Mouse (Mus musculus): ENCODE measurements around the gene Engase.

The Engase gene

GRCm38 (mm10) chr11:118476396-118477373 is at the start of gene Engase:
Engase (plus strand) TSS chr11:118476829.
- peak; percentile 90 for DNase-seq (ENCODE audit: low spot score)

- no peak for DNase-seq (ENCODE audit: low spot score)
These were observed 49.3 kb upstream of the Engase start for GRCm38 (mm10) chr11:118427266-118427779.

DNA sequence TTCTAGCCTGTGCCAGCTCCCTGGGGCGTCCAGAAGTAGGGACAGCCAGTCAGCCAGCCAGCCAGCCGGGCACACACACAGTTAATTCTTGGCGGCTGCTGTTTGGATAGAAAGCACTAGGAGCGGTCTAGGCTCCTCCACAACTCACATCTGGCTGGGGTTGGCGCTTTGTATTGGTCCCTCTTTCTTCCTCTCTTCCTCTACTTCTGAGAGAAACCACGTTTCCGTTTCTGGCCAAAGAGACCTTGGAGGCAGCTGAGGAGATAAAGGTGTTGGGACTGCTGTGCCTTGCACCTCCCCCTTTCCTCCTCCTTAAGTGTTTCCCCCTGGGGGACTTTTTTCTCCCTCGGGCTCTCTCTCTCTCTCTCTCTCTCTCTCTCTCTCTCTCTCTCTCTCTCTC is 48.6 kb upstream of the Engase start, which contains the start of gene C1qtnf1:
C1qtnf1 (plus strand) TSS at position 218 of the 400 bp plus-strand sequence.
- no peak for DNase-seq (ENCODE audit: low spot score)

GRCm38 (mm10) chr11:118428460-118428868 is 48.2 kb upstream of the Engase start:
- no peak for DNase-seq (ENCODE audit: low spot score)

DNA sequence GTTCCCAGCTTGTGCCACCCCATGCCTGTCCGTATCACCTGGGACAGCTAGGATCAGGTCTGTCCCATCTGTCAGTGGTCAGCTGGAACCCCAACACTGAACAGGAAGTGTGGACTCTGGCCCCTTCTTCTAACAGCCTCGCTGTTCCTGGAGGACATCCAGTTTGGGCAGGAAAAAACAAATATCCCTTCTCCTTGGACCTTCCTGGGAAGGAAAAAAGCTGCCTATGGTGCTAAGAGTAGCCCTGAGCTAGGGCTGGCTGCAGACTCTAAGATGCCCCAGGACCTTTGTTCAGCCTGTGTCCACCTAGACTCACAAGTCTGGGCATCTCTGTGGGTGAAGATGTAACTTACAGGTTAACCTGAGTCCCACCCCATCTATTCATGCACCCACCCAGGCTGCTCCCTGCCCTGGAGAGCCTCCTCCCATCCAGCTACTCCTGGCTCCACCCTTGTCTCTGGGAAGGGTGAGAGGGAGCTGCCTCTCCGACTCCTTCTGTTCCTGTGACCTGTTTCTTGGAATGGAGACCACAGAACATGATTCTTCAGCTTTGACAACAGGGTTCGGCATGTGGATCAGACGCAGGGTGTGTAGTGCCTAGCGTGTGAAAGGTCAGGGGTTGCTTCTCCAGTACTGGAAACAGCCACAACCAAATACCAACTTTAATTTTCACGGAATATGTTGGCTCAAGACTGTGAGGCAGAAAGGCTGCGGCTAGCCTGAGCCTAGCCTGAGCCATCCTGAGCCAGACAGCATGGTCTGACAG is 47.5 kb upstream of the Engase start:
- DNase-seq (ENCODE audit: low spot score) = no peak

DNA sequence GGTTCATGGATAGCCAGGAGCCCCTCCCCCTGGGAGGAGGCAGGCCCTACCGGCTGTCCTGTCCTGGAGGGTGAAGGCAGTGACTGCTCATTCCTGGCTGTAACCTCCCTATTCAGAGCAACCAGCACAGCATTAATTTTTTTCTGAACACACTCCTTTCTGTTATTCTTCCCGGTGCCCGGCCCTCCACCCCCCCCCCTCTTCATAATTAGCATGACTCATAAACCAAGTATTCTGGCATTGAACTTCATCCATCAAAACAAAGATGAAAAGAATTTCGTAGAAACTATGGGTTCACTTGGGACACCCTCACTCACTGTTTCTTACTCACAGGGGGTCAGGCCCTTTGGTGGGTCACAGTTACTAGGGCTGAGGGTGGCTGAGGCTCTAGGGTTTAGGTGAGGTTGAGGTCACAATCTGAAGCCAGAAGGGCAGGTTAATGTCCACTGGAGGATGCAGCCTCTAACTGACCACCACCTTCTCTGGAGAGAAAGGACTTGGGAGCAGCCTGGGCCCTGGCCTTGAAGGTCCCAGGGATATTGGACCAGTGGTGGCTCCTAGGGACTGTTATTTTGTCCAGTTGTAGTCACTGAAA is 46.2 kb upstream of the Engase start:
- no peak for DNase-seq (ENCODE audit: low spot score)

DNA sequence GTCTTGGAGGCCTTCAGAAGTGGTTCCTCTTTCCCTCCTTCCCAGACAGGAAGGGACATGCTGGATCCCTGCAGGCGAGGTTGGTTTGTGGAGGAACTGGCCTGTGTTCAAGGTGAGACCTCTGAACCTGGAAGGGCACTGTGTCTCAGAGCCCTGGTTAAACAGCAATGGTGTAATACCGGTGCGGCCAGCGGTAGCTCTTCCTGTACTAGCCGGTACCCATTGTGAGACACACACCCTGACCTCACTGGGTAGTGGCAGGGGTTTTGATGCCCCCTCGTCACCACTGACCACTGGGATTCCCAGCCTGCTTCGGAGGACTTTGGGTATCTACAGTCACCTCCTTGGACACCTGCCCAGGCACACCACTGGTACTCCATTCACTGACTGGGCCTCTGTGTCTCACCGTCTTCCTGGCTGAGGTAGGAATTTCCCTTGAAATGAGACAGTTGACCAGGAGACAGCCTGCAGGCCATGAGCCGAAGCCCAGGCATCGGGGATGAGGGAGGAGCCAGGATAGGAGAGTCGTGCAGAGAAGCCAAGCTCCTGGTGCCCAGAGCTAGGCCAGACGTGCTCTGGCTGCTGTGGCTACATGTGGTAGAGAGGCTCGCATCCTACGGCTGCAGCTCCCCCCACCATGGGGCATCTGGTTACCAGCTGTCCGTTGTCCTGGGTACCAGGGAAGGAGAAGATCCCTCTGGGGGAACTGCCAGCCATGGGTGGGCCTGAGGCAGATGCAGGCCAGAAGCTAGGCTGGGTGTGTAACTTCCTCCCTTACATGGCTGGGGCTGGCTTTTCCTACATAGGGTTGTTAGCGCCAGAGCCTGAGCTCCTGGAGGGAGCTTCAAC is 45.3 kb upstream of the Engase start:
- no peak for DNase-seq (ENCODE audit: low spot score)

GRCm38 (mm10) chr11:118433398-118433868 is 43.2 kb upstream of the Engase start:
- DNase-seq (ENCODE audit: low spot score) = no peak

DNA sequence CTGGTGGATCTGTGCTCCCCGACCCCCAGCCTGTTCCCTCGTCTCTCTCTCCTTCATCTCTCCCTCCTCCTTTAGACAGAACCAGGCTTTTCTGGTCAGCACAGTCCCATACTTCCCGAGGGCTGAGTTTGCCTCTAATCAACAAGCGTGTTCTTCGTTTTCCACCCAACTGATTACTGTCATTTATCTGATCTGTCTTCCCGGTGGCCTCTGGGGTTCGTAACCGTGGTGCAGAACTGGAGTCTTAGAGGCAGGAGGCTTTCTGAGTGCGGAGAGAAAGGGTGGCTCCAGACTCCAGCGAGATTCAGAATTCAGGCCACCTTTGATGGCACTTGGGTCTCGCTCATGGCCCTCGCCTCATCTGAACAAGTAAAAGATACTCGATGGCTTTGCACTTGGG is 42.5 kb upstream of the Engase start:
- DNase-seq (ENCODE audit: low spot score) = no peak

- DNase-seq (ENCODE audit: low spot score) = no peak
These were observed 40.1 kb upstream of the Engase start for GRCm38 (mm10) chr11:118436471-118436935.

GRCm38 (mm10) chr11:118438665-118439414 is 37.8 kb upstream of the Engase start:
- no peak for DNase-seq (ENCODE audit: low spot score)

DNA sequence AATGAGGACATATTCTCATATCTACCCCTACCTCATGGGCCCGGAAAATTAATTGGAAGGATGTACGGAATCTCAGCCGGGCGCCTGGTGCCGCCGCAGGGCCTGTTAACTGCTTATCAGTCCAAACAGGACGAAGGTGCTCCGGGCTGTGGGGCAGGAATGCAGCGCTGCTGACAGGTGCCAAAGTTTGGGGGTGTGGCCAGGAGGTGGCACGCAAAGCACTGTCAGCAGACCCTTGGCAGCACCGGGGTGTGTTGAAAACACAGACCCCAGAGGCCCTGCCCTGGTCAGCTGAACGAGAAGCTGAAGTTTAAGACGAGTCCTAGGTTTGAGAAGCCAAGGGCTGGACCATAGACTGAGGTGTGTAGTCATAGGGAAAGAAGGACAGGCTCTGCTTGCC is 33.9 kb upstream of the Engase start:
- DNase-seq (ENCODE audit: low spot score) = no peak

DNA sequence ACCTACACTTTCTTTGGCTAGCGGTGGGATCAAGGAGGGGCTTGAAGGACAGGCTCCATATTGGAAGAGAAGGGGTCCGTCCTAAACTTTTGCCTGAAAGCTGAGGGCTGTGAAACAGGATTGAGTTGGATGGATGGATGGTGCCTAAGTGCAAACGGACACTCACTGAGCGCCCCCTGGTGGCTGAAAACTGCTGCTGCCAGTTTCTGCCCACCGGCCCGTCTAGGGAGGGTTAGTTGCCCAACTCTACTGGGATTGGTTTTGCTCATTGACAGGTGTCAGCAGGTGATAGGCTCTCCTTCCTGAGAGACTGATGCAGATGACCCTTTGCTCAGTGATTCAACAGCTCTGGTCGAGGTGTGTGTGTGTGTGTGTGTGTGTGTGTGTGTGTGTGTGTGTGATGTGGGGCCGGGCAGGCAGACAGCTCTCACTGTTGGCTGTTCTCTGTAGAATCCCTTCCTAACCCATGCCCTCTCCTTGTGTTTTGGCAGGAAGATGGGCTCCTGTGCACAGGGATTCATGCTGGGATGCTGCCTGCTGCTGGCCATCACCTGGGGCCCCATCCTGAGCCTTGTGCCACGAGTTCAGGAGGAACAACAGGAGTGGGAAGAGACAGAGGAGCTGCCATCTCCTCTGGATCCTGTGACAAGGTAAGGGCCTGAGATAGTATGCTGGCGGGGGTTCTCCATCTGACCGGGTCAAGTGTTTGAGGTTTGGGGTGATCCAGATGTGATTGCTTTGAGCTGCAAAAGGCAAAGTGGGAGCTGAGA is 33.2 kb upstream of the Engase start:
- peak; percentile 80 for DNase-seq (ENCODE audit: low spot score)

GRCm38 (mm10) chr11:118445843-118446242 is 30.8 kb upstream of the Engase start:
- DNase-seq (ENCODE audit: low spot score) = peak; percentile 74

DNA sequence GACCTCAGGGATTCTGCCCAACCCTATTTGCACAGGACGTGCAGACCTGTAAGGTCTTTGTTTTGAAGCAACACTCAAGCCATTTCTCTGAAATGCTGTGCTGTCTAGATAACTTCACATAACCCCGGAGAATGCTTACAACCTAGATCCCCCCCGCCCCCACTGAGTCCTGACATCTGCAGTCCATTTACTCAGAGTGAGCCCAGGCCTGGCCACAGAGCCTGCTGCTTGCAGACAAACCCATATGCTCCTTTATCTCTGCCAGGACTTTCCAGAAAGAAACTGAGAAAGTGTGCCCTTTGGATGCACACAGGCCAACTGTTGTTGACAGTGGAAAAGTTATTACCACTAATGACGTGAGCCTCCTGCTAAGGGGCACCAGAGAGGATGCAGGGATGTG is 29.3 kb upstream of the Engase start:
- DNase-seq (ENCODE audit: low spot score) = no peak

DNA sequence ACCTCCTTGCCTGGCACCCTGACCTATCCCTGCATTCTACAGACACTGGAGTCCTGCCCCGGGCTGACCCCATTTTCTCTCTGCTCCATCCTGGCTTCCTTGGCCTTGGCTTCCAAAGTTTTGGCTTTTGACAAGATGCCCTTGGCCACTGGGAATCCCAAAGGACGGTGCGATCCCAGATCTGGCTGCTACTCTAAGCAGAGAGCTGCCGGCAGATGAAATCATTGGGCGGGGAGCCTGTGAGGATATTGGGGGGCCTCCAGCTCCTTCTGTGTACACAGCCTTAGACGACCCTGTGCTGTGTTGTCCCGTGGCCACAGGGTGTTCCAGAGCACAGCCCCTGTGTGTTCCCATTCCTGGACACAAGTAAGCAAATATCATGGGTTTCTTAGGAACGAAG is 28.2 kb upstream of the Engase start:
- DNase-seq (ENCODE audit: low spot score) = no peak

- DNase-seq (ENCODE audit: low spot score) = no peak
These were observed 25.4 kb upstream of the Engase start for GRCm38 (mm10) chr11:118451211-118451610.

- no peak for DNase-seq (ENCODE audit: low spot score)
These were observed 23.7 kb upstream of the Engase start for GRCm38 (mm10) chr11:118452955-118453354.

GRCm38 (mm10) chr11:118453886-118454671 is 22.6 kb upstream of the Engase start:
- no peak for DNase-seq (ENCODE audit: low spot score)
